Mouse (Mus musculus) neural tube, embryonic 13.5 days (tissue): ENCODE results near the gene Ccdc6. TPM values are rescaled to one million over a fixed set of nuclear protein-coding genes. Genes with fewer than 3 reads are reported as not detected.

Experiments used
- ATAC-seq: fragments of 200-750 bp; cut with Nextera tagmentation; 2 replicates; pipeline ENCODE4 v1.8.0; 2017; ENCODE audit warnings: low read depth, mild to moderate bottlenecking, moderate TSS enrichment, moderate library complexity
- H3K27ac ChIP-seq: fragments of 300-500 bp; sonication (generic); replicated peaks from 2 replicates; pipeline ENCODE4 v1.5.1; 2015; ENCODE audit warnings: moderate library complexity, mild to moderate bottlenecking, inconsistent platforms
- H3K27me3 ChIP-seq: fragments of 300-500 bp; sonication (generic); 2 replicates; pipeline ENCODE4 v1.6.1; 2015; ENCODE audit warnings: mild to moderate bottlenecking, inconsistent platforms
- H3K36me3 ChIP-seq: fragments of 300-500 bp; sonication (generic); 2 replicates; pipeline ENCODE4 v1.6.1; 2015; ENCODE audit warnings: mild to moderate bottlenecking, inconsistent platforms
- H3K4me1 ChIP-seq: fragments of 300-500 bp; sonication (generic); replicated peaks from 2 replicates; pipeline ENCODE4 v1.6.1; 2015; ENCODE audit warnings: inconsistent platforms
- H3K4me2 ChIP-seq: fragments of 300-500 bp; sonication (generic); 2 replicates; pipeline ENCODE4 v1.6.1; 2015; ENCODE audit warnings: inconsistent platforms, mild to moderate bottlenecking, moderate library complexity
- H3K4me3 ChIP-seq: fragments of 300-500 bp; sonication (generic); 2 replicates; pipeline ENCODE4 v1.5.1; 2015; ENCODE audit warnings: mild to moderate bottlenecking, inconsistent platforms
- H3K9ac ChIP-seq: fragments of 300-500 bp; sonication (generic); 2 replicates; pipeline ENCODE4 v1.6.1; 2015; ENCODE audit warnings: moderate library complexity, mild to moderate bottlenecking, inconsistent platforms
- H3K9me3 ChIP-seq: fragments of 300-500 bp; sonication (generic); 2 replicates; pipeline ENCODE4 v1.6.1; 2016; ENCODE audit warnings: inconsistent platforms
- WGBS: fragments of 180-500 bp; shearing (Covaris S2); methylation state at CpG from one replicate; pipeline ENCODE4 v1.1.7; 2015; 5-methylcytosine and 5-hydroxymethylcytosine counted together
- polyA plus RNA-seq: library from polyadenylated mRNA; unstranded; fragments of >200 nt; fragmentation: Nextera tagmentation; extraction: Ambion mirVana; gene quantifications from 2 replicates; pipeline ENCODE4 v1.2.1, GENCODE M21; 2015

The Ccdc6 gene
- polyA plus RNA-seq, 1 experiment from 2014 or later = 22.3 TPM

- peak; percentile 40 for ATAC-seq
- H3K4me3 ChIP-seq = peak overlapping the region; percentile 77
- H3K36me3 ChIP-seq = 0 out of 2 replicates have a peak, but pooled peaks cover 6% of the 10 kb centered on the region
- no peaks in the 10 kb centered on the region for H3K27me3 ChIP-seq
- 0 out of 2 replicates have a peak, but pooled peaks cover 2% of the 10 kb centered on the region for H3K9me3 ChIP-seq
- peak overlapping the region; percentile 92 for H3K9ac ChIP-seq
- peaks cover 48% of the 10 kb centered on the region for H3K4me1 ChIP-seq
- H3K27ac ChIP-seq = peak overlapping the region; percentile 91
- WGBS = 2% methylated on average over 33 of the region's 58 CpGs
- H3K4me2 ChIP-seq = peak overlapping the region; percentile 85
These were observed 475 bp downstream of the Ccdc6 start for GRCm38 (mm10) chr10:70097291-70097901.

- peaks cover 48% of the 10 kb centered on the region for H3K4me1 ChIP-seq
- 0 out of 2 replicates have a peak, but pooled peaks cover 8% of the 10 kb centered on the region for H3K36me3 ChIP-seq
- no peaks in the 10 kb centered on the region for H3K27me3 ChIP-seq
- peak overlapping the region; percentile 91 for H3K27ac ChIP-seq
- 0 out of 2 replicates have a peak, but pooled peaks cover 2% of the 10 kb centered on the region for H3K9me3 ChIP-seq
- under 1% methylated on average over 29 of the region's 29 CpGs for WGBS
- peak; percentile 69 for ATAC-seq
- H3K4me2 ChIP-seq = peak overlapping the region; percentile 85
- H3K9ac ChIP-seq = peak overlapping the region; percentile 92
- peak overlapping the region; percentile 77 for H3K4me3 ChIP-seq
These were observed 1.1 kb downstream of the Ccdc6 start for GRCm38 (mm10) chr10:70097911-70098569.

GRCm38 (mm10) chr10:70098626-70099025 is 1.7 kb downstream of the Ccdc6 start:
- Histone ChIP-seq H3K4me1 (peaks cover 49% of the 10 kb centered on the region), H3K36me3 (peaks cover 14% of the 10 kb centered on the region; the same call in 1 of the 2 replicates), H3K9me3 (0 out of 2 replicates have a peak, but pooled peaks cover 2% of the 10 kb centered on the region), H3K4me3 (peak overlapping the region; percentile 77), H3K4me2 (peak overlapping the region; percentile 85), H3K27me3 (no peaks in the 10 kb centered on the region), H3K27ac (peak overlapping the region; percentile 91), H3K9ac (peak overlapping the region; percentile 92)
- 7% methylated on average over 6 of the region's 6 CpGs for WGBS
- no peak for ATAC-seq

DNA sequence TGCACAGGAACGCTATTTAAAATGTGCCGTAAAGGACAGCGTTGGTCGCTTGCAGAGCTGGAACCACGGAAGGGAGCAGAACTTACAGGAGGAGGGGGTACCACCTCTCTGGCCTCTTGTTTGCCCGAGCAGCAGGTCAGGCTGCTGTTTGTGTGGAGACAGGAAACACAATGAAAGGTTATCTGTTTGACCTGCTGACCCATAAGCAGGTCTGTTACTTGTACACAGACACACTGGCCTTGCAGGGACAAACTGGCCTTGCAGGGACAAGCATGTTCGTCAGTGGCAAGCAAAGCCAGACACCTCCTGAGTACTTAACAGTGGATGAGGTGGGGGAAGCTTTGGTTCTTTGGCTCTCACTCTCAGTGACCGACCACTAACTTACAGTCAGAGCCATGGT is 2.1 kb downstream of the Ccdc6 start:
- WGBS = 26% methylated on average over 8 of the region's 8 CpGs
- H3K9ac ChIP-seq = peak overlapping the region; percentile 92
- H3K27ac ChIP-seq = peak overlapping the region; percentile 91; the same call in 1 of the 2 replicates
- peak overlapping the region; percentile 85 for H3K4me2 ChIP-seq
- H3K36me3 ChIP-seq = peaks cover 17% of the 10 kb centered on the region; the same call in 1 of the 2 replicates
- no peaks in the 10 kb centered on the region for H3K27me3 ChIP-seq
- 0 out of 2 replicates have a peak, but pooled peaks cover 2% of the 10 kb centered on the region for H3K9me3 ChIP-seq
- H3K4me1 ChIP-seq = peaks cover 51% of the 10 kb centered on the region
- no peak for ATAC-seq
- peak overlapping the region; percentile 77 for H3K4me3 ChIP-seq

- Histone ChIP-seq H3K27me3 (no peaks in the 10 kb centered on the region), H3K4me3 (no peak overlapping the region), H3K36me3 (peaks cover 29% of the 10 kb centered on the region; the same call in 1 of the 2 replicates), H3K4me1 (peaks cover 35% of the 10 kb centered on the region), H3K4me2 (no peak overlapping the region), H3K27ac (no peak overlapping the region), H3K9ac (no peak overlapping the region), H3K9me3 (0 out of 2 replicates have a peak, but pooled peaks cover 2% of the 10 kb centered on the region)
- ATAC-seq = no peak
- 95% methylated on average over 4 of the region's 4 CpGs for WGBS
These were observed 5.2 kb downstream of the Ccdc6 start for GRCm38 (mm10) chr10:70102086-70102485.

DNA sequence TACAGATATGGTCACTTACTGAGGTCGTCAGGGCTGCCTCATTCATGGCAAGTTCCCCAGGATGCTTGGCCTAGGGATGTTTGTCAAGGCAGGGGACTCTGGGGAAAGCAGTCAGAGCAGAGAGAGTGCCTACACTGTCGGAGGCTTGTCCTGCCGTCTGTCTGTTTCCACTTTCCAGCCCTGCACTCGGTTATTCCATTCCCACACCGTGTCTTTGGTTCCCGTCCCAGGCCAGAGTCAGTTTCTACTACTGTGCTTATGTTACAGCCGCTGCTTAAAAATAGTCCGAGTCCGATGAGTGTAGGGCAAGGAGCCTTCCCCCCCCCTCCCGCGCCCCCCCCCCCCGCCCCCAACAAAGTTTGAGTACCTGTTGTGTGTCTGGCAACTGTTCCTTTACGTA is 11.1 kb downstream of the Ccdc6 start:
- ATAC-seq = no peak
- Histone ChIP-seq H3K9me3 (no peaks in the 10 kb centered on the region), H3K27ac (no peak overlapping the region), H3K4me1 (peaks cover 30% of the 10 kb centered on the region), H3K4me2 (no peak overlapping the region), H3K9ac (no peak overlapping the region), H3K4me3 (no peak overlapping the region), H3K36me3 (peaks cover 28% of the 10 kb centered on the region; the same call in 1 of the 2 replicates), H3K27me3 (no peaks in the 10 kb centered on the region)
- WGBS = 78% methylated on average over 11 of the region's 13 CpGs

- 68% methylated on average over 5 of the region's 5 CpGs for WGBS
- no peak overlapping the region for H3K9ac ChIP-seq
- no peak overlapping the region for H3K27ac ChIP-seq
These were observed 13.1 kb downstream of the Ccdc6 start for GRCm38 (mm10) chr10:70109974-70110373.

DNA sequence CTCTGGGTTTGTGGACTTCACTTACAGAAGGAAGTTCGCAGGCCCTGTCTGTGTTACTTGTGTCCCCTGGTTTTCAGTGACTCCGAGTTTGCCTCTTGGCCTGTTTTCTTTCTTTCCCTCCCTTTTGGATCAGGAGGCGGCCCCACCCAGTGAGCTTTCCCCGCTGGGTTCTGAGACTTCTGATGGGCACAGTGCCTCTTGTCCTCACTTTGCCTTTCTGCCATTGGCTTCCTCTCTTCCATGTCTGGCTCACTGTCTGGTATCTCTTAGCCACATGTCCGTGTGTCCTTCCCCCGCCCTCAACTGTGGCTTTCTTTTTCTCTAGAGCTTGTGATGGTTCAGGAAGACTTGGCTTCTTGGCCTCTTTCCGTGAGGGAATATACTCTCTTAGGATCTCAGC is 13.9 kb downstream of the Ccdc6 start:
- Histone ChIP-seq H3K27ac (no peak overlapping the region), H3K27me3 (no peaks in the 10 kb centered on the region), H3K9me3 (no peaks in the 10 kb centered on the region), H3K4me3 (no peak overlapping the region), H3K4me2 (no peak overlapping the region), H3K9ac (no peak overlapping the region), H3K4me1 (peaks cover 17% of the 10 kb centered on the region), H3K36me3 (0 out of 2 replicates have a peak, but pooled peaks cover 7% of the 10 kb centered on the region)
- WGBS = 94% methylated on average over 7 of the region's 7 CpGs
- ATAC-seq = no peak

More at GRCm38 (mm10) chr10:70109974-70110373, 13.1 kb downstream of the Ccdc6 start:
- ATAC-seq = no peak
- Histone ChIP-seq H3K36me3 (peaks cover 16% of the 10 kb centered on the region; the same call in 1 of the 2 replicates), H3K9me3 (no peaks in the 10 kb centered on the region), H3K4me1 (peaks cover 18% of the 10 kb centered on the region), H3K4me2 (no peak overlapping the region), H3K27me3 (no peaks in the 10 kb centered on the region), H3K4me3 (no peak overlapping the region)

- peaks cover 17% of the 10 kb centered on the region for H3K4me1 ChIP-seq
- no peak overlapping the region for H3K9ac ChIP-seq
- no peak overlapping the region for H3K27ac ChIP-seq
- no peak for ATAC-seq
- WGBS = 94% methylated on average over 6 of the region's 6 CpGs
- 0 out of 2 replicates have a peak, but pooled peaks cover 7% of the 10 kb centered on the region for H3K36me3 ChIP-seq
- no peak overlapping the region for H3K4me3 ChIP-seq
- H3K27me3 ChIP-seq = no peaks in the 10 kb centered on the region
- no peaks in the 10 kb centered on the region for H3K9me3 ChIP-seq
- H3K4me2 ChIP-seq = no peak overlapping the region
These were observed 14.7 kb downstream of the Ccdc6 start for GRCm38 (mm10) chr10:70111643-70112042.

DNA sequence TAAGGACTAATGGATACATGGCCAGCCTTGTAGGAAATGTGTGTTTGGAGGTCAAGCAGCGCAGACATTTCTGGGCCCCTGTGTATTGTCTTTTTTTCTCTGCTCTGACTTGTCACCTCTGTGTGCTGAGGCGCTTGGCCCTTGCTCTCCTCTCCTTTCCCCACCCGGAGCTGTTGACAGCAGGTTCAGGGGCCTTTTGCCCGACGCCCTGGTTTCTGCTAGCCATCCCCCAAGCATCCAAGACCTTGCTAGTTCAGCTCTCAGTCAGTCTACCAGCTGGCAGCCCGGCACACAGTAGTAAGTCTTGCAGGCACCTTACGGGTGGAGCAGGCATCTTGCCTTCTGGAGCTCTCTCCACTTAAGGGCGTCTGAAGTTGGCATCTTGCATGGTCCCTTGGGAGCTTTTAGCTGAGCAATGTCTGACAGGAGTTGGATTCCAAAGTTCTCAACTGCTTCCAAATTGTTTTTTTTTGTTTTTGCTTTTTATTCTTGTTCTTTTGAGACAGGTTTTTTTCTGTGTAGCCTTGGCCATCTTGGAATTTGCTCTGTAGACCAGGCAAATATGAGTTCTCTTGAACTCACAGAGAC is 17.2 kb downstream of the Ccdc6 start:
- no peaks in the 10 kb centered on the region for H3K27me3 ChIP-seq
- 92% methylated on average over 8 of the region's 8 CpGs for WGBS
- no peaks in the 10 kb centered on the region for H3K9me3 ChIP-seq
- H3K4me3 ChIP-seq = no peak overlapping the region
- ATAC-seq = no peak
- H3K4me1 ChIP-seq = peaks cover 24% of the 10 kb centered on the region
- H3K4me2 ChIP-seq = no peak overlapping the region
- H3K9ac ChIP-seq = no peak overlapping the region
- no peak overlapping the region for H3K27ac ChIP-seq
- 0 out of 2 replicates have a peak, but pooled peaks cover 7% of the 10 kb centered on the region for H3K36me3 ChIP-seq

DNA sequence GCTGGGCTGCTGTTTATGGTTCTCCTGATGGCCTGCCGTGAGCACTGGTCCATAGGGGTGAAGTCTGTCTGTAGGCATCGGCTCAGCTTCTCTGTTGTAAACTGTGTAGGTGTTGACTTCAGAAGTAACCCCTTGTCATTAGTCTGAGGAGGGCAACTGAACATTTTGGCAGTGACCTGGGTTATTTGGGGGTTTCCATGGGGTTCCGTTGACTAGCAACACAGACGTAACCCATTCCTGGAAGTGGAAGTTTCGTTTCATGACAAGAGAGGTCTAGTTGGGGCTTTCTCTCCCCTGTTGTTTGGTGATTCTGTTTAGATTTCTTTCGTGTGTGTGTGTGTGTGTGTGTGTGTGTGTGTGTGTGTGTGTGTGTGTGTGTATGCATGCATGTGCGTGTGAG is 19.5 kb downstream of the Ccdc6 start:
- Histone ChIP-seq H3K9me3 (no peaks in the 10 kb centered on the region), H3K27me3 (no peaks in the 10 kb centered on the region), H3K9ac (no peak overlapping the region), H3K4me1 (peaks cover 38% of the 10 kb centered on the region), H3K36me3 (0 out of 2 replicates have a peak, but pooled peaks cover 7% of the 10 kb centered on the region), H3K4me2 (no peak overlapping the region), H3K4me3 (no peak overlapping the region), H3K27ac (no peak overlapping the region)
- no peak for ATAC-seq
- 93% methylated on average over 7 of the region's 7 CpGs for WGBS

- Histone ChIP-seq H3K36me3 (no peaks in the 10 kb centered on the region), H3K9me3 (no peaks in the 10 kb centered on the region), H3K27ac (peak overlapping the region; percentile 75), H3K4me1 (peaks cover 45% of the 10 kb centered on the region), H3K9ac (peak overlapping the region; percentile 56), H3K4me3 (no peak overlapping the region), H3K4me2 (peak overlapping the region; percentile 25), H3K27me3 (no peaks in the 10 kb centered on the region)
- ATAC-seq = no peak
- WGBS = 26% methylated on average over 9 of the region's 9 CpGs
These were observed 22.5 kb downstream of the Ccdc6 start for GRCm38 (mm10) chr10:70119451-70119850.
